Mouse (Mus musculus) spleen, adult 18-20 months (tissue): ENCODE measurements around the gene Rbbp4.
A peak's percentile ranks its signal among the peaks of the same experiment; 100 is the strongest.
"Not testable (repeated sequence)": the region's sequence is repeated elsewhere in the genome, so short reads cannot be mapped to it uniquely, and the experiment has no call there.

Experiments
- DNase-seq, 2 experiments: peaks; one replicate each; pipeline ENCODE4 v3.0.0; 2022; ENCODE audit warnings: mixed read lengths in 2 of 2

Gene Rbbp4

GRCm38 (mm10) chr4:129335216-129336074 is at the start of gene Rbbp4, which contains the start of gene Zbtb8os:
TSS of gene Rbbp4 (minus strand) at chr4:129335370.
TSS of gene Zbtb8os (plus strand) at chr4:129335695.
- DNase-seq: peak; percentile 93

- DNase-seq: no peak
These were observed 49.3 kb upstream of the Rbbp4 start for GRCm38 (mm10) chr4:129384440-129384839.

- no peak for DNase-seq
These were observed 48.4 kb upstream of the Rbbp4 start for GRCm38 (mm10) chr4:129383586-129383985.

- no peak for DNase-seq
These were observed 47.3 kb upstream of the Rbbp4 start for GRCm38 (mm10) chr4:129382488-129382887.

- no peak for DNase-seq
These were observed 46.9 kb upstream of the Rbbp4 start for GRCm38 (mm10) chr4:129382029-129382428.

GRCm38 (mm10) chr4:129381148-129381547 is 46.0 kb upstream of the Rbbp4 start:
- DNase-seq: no peak

GRCm38 (mm10) chr4:129379805-129380204 is 44.6 kb upstream of the Rbbp4 start:
- DNase-seq: no peak

GRCm38 (mm10) chr4:129377601-129378390 is 42.6 kb upstream of the Rbbp4 start, which contains the start of gene Zbtb8a:
TSS of gene Zbtb8a (minus strand) at chr4:129378116.
- DNase-seq: peak; percentile 19 to 51

- DNase-seq: peak; percentile 14 to 50
These were observed 41.9 kb upstream of the Rbbp4 start for GRCm38 (mm10) chr4:129376961-129377545.

- no peak for DNase-seq
These were observed 40.7 kb upstream of the Rbbp4 start for GRCm38 (mm10) chr4:129375821-129376220.

- no peak for DNase-seq
These were observed 39.8 kb upstream of the Rbbp4 start for GRCm38 (mm10) chr4:129375000-129375399.

GRCm38 (mm10) chr4:129374219-129374755 is 39.1 kb upstream of the Rbbp4 start:
- no peak for DNase-seq

GRCm38 (mm10) chr4:129373202-129373976 is 38.2 kb upstream of the Rbbp4 start:
- no peak for DNase-seq

GRCm38 (mm10) chr4:129371391-129371790 is 36.2 kb upstream of the Rbbp4 start:
- DNase-seq: no peak

- peak in 1 of 2 experiments; percentile 37 for DNase-seq
These were observed 30.1 kb upstream of the Rbbp4 start for GRCm38 (mm10) chr4:129365224-129365623.

- no peak for DNase-seq
These were observed 29.2 kb upstream of the Rbbp4 start for GRCm38 (mm10) chr4:129364379-129364778.

GRCm38 (mm10) chr4:129363463-129363862 is 28.3 kb upstream of the Rbbp4 start:
- no peak for DNase-seq

GRCm38 (mm10) chr4:129362771-129363170 is 27.6 kb upstream of the Rbbp4 start:
- no peak for DNase-seq

- DNase-seq: not testable (repeated sequence)
These were observed 27.1 kb upstream of the Rbbp4 start for GRCm38 (mm10) chr4:129362238-129362637.

- no peak for DNase-seq
These were observed 22.5 kb upstream of the Rbbp4 start for GRCm38 (mm10) chr4:129357613-129358163.

GRCm38 (mm10) chr4:129354236-129354635 is 19.1 kb upstream of the Rbbp4 start:
- peak; percentile 22 to 34 for DNase-seq

- DNase-seq: no peak
These were observed 18.0 kb upstream of the Rbbp4 start for GRCm38 (mm10) chr4:129353176-129353575.
